Comparison of ENCODE assay signal across 20 mouse cellular contexts in the genomic region with DNA sequence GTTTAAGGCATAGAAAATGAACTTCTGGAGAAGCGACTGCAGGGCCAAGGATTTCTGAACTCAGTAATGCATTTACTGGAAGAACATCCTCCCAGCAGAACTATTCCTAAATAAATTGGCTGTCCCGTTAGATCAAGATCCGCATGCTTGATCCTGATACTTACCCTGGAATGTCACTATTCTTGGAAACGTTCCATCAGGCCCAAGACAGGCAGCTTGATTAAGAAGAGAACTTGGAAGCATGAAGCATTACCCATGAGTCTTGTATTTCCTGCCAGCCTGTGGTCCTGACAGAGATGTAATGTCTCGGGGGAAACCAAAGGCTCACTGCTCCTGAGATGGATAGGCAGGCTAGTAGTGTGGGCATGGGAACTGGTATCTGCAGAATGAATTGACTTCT.
DNase-seq lines count a peak whose midpoint lies in the region; ATAC-seq and TF ChIP-seq lines count a peak whose summit lies in the region.
"Had no signal": no experiment of that assay in that cellular context is flagged by ENCODE, and none has a peak within 500 bp of the region (broad histone marks: within the 10 kb centered on the region; RNA-seq: fewer than 3 reads in every experiment).

No protein-coding gene starts in this region.

- peak; percentile 46 for DNase-seq in hindbrain, postnatal 0 days (ENCODE audit: low spot score)
- DNase-seq in hindbrain, embryonic 11.5 days (ENCODE audit: low spot score): no peak
- DNase-seq in kidney, postnatal 0 days (ENCODE audit: low spot score): peak; percentile 53
- DNase-seq in kidney, postnatal 4 days: no peak
- peak; percentile 28 for DNase-seq in midbrain, postnatal 0 days (ENCODE audit: low spot score)
- no peak for DNase-seq in midbrain, embryonic 11.5 days (ENCODE audit: low spot score, missing footprints)
- peak; percentile 17 to 37 for DNase-seq in kidney, postnatal 36 days
- no peak for DNase-seq in layer of hippocampus, postnatal 36 days
- DNase-seq: adrenal gland, adult 2 months; adrenal gland, postnatal 25 days; cerebellum, adult 8-10 months; cerebellum, postnatal 25 days; gastrocnemius, adult 2 months; gastrocnemius, postnatal 25 days had no signal

- no peaks in the 10 kb centered on the region for H3K36me3 ChIP-seq in hindbrain, postnatal 0 days (ENCODE audit: insufficient read depth, low read length)
- no peaks in the 10 kb centered on the region for H3K36me3 ChIP-seq in hindbrain, embryonic 11.5 days (ENCODE audit: control insufficient read depth, insufficient read depth, low read length)
- no peaks in the 10 kb centered on the region for H3K36me3 ChIP-seq in kidney, postnatal 0 days (ENCODE audit: insufficient read depth, low read length)
- H3K36me3 ChIP-seq in midbrain, postnatal 0 days (ENCODE audit: insufficient read depth, low read length): no peaks in the 10 kb centered on the region
- H3K36me3 ChIP-seq in midbrain, embryonic 11.5 days (ENCODE audit: control insufficient read depth, insufficient read depth, low read length): no peaks in the 10 kb centered on the region
- H3K36me3 ChIP-seq: embryonic facial prominence, embryonic 15.5 days; forebrain, embryonic 10.5 days; heart, embryonic 12.5 days; hindbrain, embryonic 10.5 days had no signal

- no peak overlapping the region for H3K27ac ChIP-seq in hindbrain, postnatal 0 days
- H3K27ac ChIP-seq in hindbrain, embryonic 11.5 days (ENCODE audit: low read depth, low read length): no peak overlapping the region
- no peak overlapping the region for H3K27ac ChIP-seq in kidney, postnatal 0 days
- no peak overlapping the region for H3K27ac ChIP-seq in midbrain, postnatal 0 days (ENCODE audit: low read depth, low read length)
- no peak overlapping the region for H3K27ac ChIP-seq in midbrain, embryonic 11.5 days (ENCODE audit: low read depth, low read length)
- H3K27ac ChIP-seq: embryonic facial prominence, embryonic 15.5 days; forebrain, embryonic 10.5 days; gastrocnemius, adult 2 months; hindbrain, embryonic 10.5 days had no signal

- H3K9me3 ChIP-seq in hindbrain, postnatal 0 days (ENCODE audit: low read length): no peaks in the 10 kb centered on the region
- no peaks in the 10 kb centered on the region for H3K9me3 ChIP-seq in hindbrain, embryonic 11.5 days (ENCODE audit: control insufficient read depth, low read length)
- no peaks in the 10 kb centered on the region for H3K9me3 ChIP-seq in kidney, postnatal 0 days (replicated peaks; ENCODE audit: low read length)
- no peaks in the 10 kb centered on the region for H3K9me3 ChIP-seq in midbrain, postnatal 0 days (ENCODE audit: low read length)
- H3K9me3 ChIP-seq in midbrain, embryonic 11.5 days (ENCODE audit: control insufficient read depth, low read length): no peaks in the 10 kb centered on the region
- H3K9me3 ChIP-seq: embryonic facial prominence, embryonic 15.5 days; forebrain, embryonic 10.5 days; heart, embryonic 12.5 days; hindbrain, embryonic 10.5 days had no signal

- no peak for TF ChIP-seq CTCF in hindbrain, postnatal 0 days (IDR thresholded peaks at IDR 0.05; ENCODE audit: low read depth)
- TF ChIP-seq CTCF in kidney, postnatal 0 days (IDR thresholded peaks at IDR 0.05; ENCODE audit: low read depth): no peak
- no peak for TF ChIP-seq CTCF in midbrain, postnatal 0 days (IDR thresholded peaks at IDR 0.05)

- H3K9ac ChIP-seq in hindbrain, postnatal 0 days (replicated peaks; ENCODE audit: low read length): no peak overlapping the region
- no peak overlapping the region for H3K9ac ChIP-seq in hindbrain, embryonic 11.5 days (ENCODE audit: low read depth, low read length)
- no peak overlapping the region for H3K9ac ChIP-seq in kidney, postnatal 0 days (ENCODE audit: low read depth, low read length)
- no peak overlapping the region for H3K9ac ChIP-seq in midbrain, postnatal 0 days (replicated peaks; ENCODE audit: low read length, poor library complexity, severe bottlenecking)
- H3K9ac ChIP-seq in midbrain, embryonic 11.5 days (ENCODE audit: low read length): no peak overlapping the region
- H3K9ac ChIP-seq: embryonic facial prominence, embryonic 15.5 days; heart, embryonic 12.5 days had no signal

- no peak overlapping the region for H3K4me2 ChIP-seq in hindbrain, postnatal 0 days (ENCODE audit: low read depth, low read length)
- H3K4me2 ChIP-seq in hindbrain, embryonic 11.5 days (replicated peaks; ENCODE audit: low read depth, low read length): no peak overlapping the region
- H3K4me2 ChIP-seq in kidney, postnatal 0 days (ENCODE audit: low read length): no peak overlapping the region
- no peak overlapping the region for H3K4me2 ChIP-seq in midbrain, postnatal 0 days (ENCODE audit: low read depth, low read length, poor library complexity, severe bottlenecking)
- H3K4me2 ChIP-seq in midbrain, embryonic 11.5 days: no peak overlapping the region
- H3K4me2 ChIP-seq: embryonic facial prominence, embryonic 15.5 days; heart, embryonic 12.5 days had no signal

- no peaks in the 10 kb centered on the region for H3K27me3 ChIP-seq in hindbrain, postnatal 0 days (ENCODE audit: insufficient read depth, low read length)
- H3K27me3 ChIP-seq in hindbrain, embryonic 11.5 days (ENCODE audit: control insufficient read depth, insufficient read depth, low read length): no peaks in the 10 kb centered on the region
- no peaks in the 10 kb centered on the region for H3K27me3 ChIP-seq in kidney, postnatal 0 days (ENCODE audit: insufficient read depth, low read length)
- no peaks in the 10 kb centered on the region for H3K27me3 ChIP-seq in midbrain, postnatal 0 days (ENCODE audit: insufficient read depth, low read length)
- no peaks in the 10 kb centered on the region for H3K27me3 ChIP-seq in midbrain, embryonic 11.5 days (ENCODE audit: control insufficient read depth, insufficient read depth, low read length)
- H3K27me3 ChIP-seq: embryonic facial prominence, embryonic 15.5 days had no signal

- no peak overlapping the region for H3K4me3 ChIP-seq in hindbrain, postnatal 0 days (ENCODE audit: low read length)
- no peak overlapping the region for H3K4me3 ChIP-seq in hindbrain, embryonic 11.5 days (ENCODE audit: low read depth, low read length)
- no peak overlapping the region for H3K4me3 ChIP-seq in kidney, postnatal 0 days (replicated peaks; ENCODE audit: low read depth, low read length)
- H3K4me3 ChIP-seq in midbrain, postnatal 0 days (ENCODE audit: low read depth, low read length): no peak overlapping the region
- H3K4me3 ChIP-seq in midbrain, embryonic 11.5 days (ENCODE audit: low read depth, low read length): no peak overlapping the region
- H3K4me3 ChIP-seq: embryonic facial prominence, embryonic 15.5 days; erythroblast, embryonic 14.5 days; forebrain, embryonic 10.5 days; gastrocnemius, adult 2 months; heart, embryonic 12.5 days; hindbrain, embryonic 10.5 days had no signal

- WGBS in hindbrain, postnatal 0 days: 64% methylated on average over 5 of the region's 5 CpGs
- WGBS in hindbrain, embryonic 11.5 days: 88% methylated on average over 5 of the region's 5 CpGs
- 39% methylated on average over 5 of the region's 5 CpGs for WGBS in kidney, postnatal 0 days
- 82% methylated on average over 5 of the region's 5 CpGs for WGBS in midbrain, postnatal 0 days
- WGBS in midbrain, embryonic 11.5 days: 87% methylated on average over 5 of the region's 5 CpGs

- no peaks in the 10 kb centered on the region for H3K4me1 ChIP-seq in hindbrain, postnatal 0 days (ENCODE audit: insufficient read depth, low read length)
- no peaks in the 10 kb centered on the region for H3K4me1 ChIP-seq in hindbrain, embryonic 11.5 days (replicated peaks; ENCODE audit: control insufficient read depth, insufficient read depth, low read length)
- H3K4me1 ChIP-seq in kidney, postnatal 0 days (replicated peaks; ENCODE audit: insufficient read depth, low read length): no peaks in the 10 kb centered on the region
- H3K4me1 ChIP-seq in midbrain, postnatal 0 days (ENCODE audit: insufficient read depth, low read length): no peaks in the 10 kb centered on the region
- H3K4me1 ChIP-seq in midbrain, embryonic 11.5 days (ENCODE audit: control insufficient read depth, insufficient read depth, low read length): no peaks in the 10 kb centered on the region
- H3K4me1 ChIP-seq: forebrain, embryonic 10.5 days; hindbrain, embryonic 10.5 days had no signal

- no peak for ATAC-seq in hindbrain, postnatal 0 days
- no peak for ATAC-seq in hindbrain, embryonic 11.5 days (ENCODE audit: low FRiP score)
- ATAC-seq in kidney, postnatal 0 days (replicated peaks; ENCODE audit: low FRiP score, low read depth): no peak
- ATAC-seq in midbrain, postnatal 0 days (ENCODE audit: low FRiP score): no peak
- ATAC-seq in midbrain, embryonic 11.5 days (ENCODE audit: low FRiP score): no peak
- ATAC-seq: forebrain, embryonic 14.5 days had no signal

Comparison
In these comparisons a context has a peak if more than half of its experiments do, and no peak if none do; other contexts are left out.
1. DNase-seq: peak in hindbrain, postnatal 0 days (single experiment), kidney, postnatal 0 days (single experiment), midbrain, postnatal 0 days (single experiment) and kidney, postnatal 36 days (2 of 2); none in hindbrain, embryonic 11.5 days (single experiment), kidney, postnatal 4 days (0 of 2), midbrain, embryonic 11.5 days (single experiment) and layer of hippocampus, postnatal 36 days (0 of 2).